In genomic region chr16:95932860-95933259, GRCm38 (mm10) we compare ENCODE assay signal across 27 mouse cellular contexts. TPM values are rescaled to one million over a fixed set of nuclear protein-coding genes. Genes with fewer than 3 reads are reported as not detected.
A peak's percentile ranks its signal among the peaks of the same experiment; 100 is the strongest.
DNase-seq lines count a peak whose midpoint lies in the region; ATAC-seq and TF ChIP-seq lines count a peak whose summit lies in the region.
"Had no signal": no experiment of that assay in that cellular context is flagged by ENCODE, and none has a peak within 500 bp of the region (broad histone marks: within the 10 kb centered on the region; RNA-seq: fewer than 3 reads in every experiment).

No protein-coding gene starts in this region.

- H3K4me3 ChIP-seq in lung, embryonic 15.5 days: no peak overlapping the region
- H3K4me3 ChIP-seq in lung, postnatal 0 days (ENCODE audit: low read depth, low read length): no peak overlapping the region
- no peak overlapping the region for H3K4me3 ChIP-seq in midbrain, embryonic 11.5 days (ENCODE audit: low read depth, low read length)
- no peak overlapping the region for H3K4me3 ChIP-seq in midbrain, postnatal 0 days (ENCODE audit: low read depth, low read length)
- H3K4me3 ChIP-seq in macrophage (ENCODE audit: inconsistent target): no peak overlapping the region
- H3K4me3 ChIP-seq: embryonic facial prominence, embryonic 10.5 days; embryonic facial prominence, embryonic 12.5 days; forebrain, embryonic 13.5 days; forebrain, embryonic 15.5 days had no signal

- no peak for DNase-seq in lung, postnatal 4 days
- DNase-seq in lung, postnatal 0 days (ENCODE audit: low spot score): peak; percentile 88
- no peak for DNase-seq in lung, postnatal 14 days
- peak; percentile 67 for DNase-seq in midbrain, embryonic 11.5 days (ENCODE audit: low spot score, missing footprints)
- DNase-seq in midbrain, postnatal 0 days (ENCODE audit: low spot score): no peak
- DNase-seq in heart, adult 11 months: no peak
- DNase-seq: adrenal gland, adult 8-10 months; adrenal gland, postnatal 14 days; adrenal gland, postnatal 36 days; B cell, adult 2 months; cerebellum, adult 11-12 months; cerebellum, adult 2 months; cerebellum, adult 9-10 months; cerebellum, postnatal 10 days; cerebellum, postnatal 36 days; embryo, embryonic 11 days had no signal

- H3K9me3 ChIP-seq in lung, embryonic 15.5 days: no peaks in the 10 kb centered on the region; the same call in 1 of the 2 replicates
- H3K9me3 ChIP-seq in lung, postnatal 0 days (ENCODE audit: low read length): 0 out of 2 replicates have a peak, but pooled peaks cover 2% of the 10 kb centered on the region
- H3K9me3 ChIP-seq in midbrain, embryonic 11.5 days (ENCODE audit: control insufficient read depth, low read length): no peaks in the 10 kb centered on the region; the same call in 1 of the 2 replicates
- no peaks in the 10 kb centered on the region for H3K9me3 ChIP-seq in midbrain, postnatal 0 days (ENCODE audit: low read length)
- H3K9me3 ChIP-seq: forebrain, embryonic 13.5 days; forebrain, embryonic 15.5 days had no signal

- H3K27ac ChIP-seq in lung, embryonic 15.5 days: peak overlapping the region; percentile 62
- H3K27ac ChIP-seq in lung, postnatal 0 days (ENCODE audit: low read length): peak overlapping the region; percentile 66; the same call in 1 of the 2 replicates
- no peak overlapping the region for H3K27ac ChIP-seq in midbrain, embryonic 11.5 days (ENCODE audit: low read depth, low read length)
- H3K27ac ChIP-seq in midbrain, postnatal 0 days (ENCODE audit: low read depth, low read length): no peak overlapping the region
- H3K27ac ChIP-seq in macrophage: peak overlapping the region; percentile 91
- H3K27ac ChIP-seq: embryonic facial prominence, embryonic 10.5 days; embryonic facial prominence, embryonic 12.5 days; forebrain, embryonic 13.5 days; forebrain, embryonic 15.5 days had no signal

- no peaks in the 10 kb centered on the region for H3K79me2 ChIP-seq in macrophage (ENCODE audit: inconsistent target)

- 42% methylated on average over 6 of the region's 6 CpGs for WGBS in lung, embryonic 15.5 days
- WGBS in lung, postnatal 0 days: 33% methylated on average over 6 of the region's 6 CpGs
- WGBS in midbrain, embryonic 11.5 days: 84% methylated on average over 6 of the region's 6 CpGs
- 80% methylated on average over 6 of the region's 6 CpGs for WGBS in midbrain, postnatal 0 days
- 60% methylated on average over 6 of the region's 6 CpGs for WGBS in macrophage (ENCODE audit: missing documents)

- no peak for TF ChIP-seq CTCF in lung, postnatal 0 days (IDR thresholded peaks at IDR 0.05)
- no peak for TF ChIP-seq CTCF in midbrain, postnatal 0 days (IDR thresholded peaks at IDR 0.05)

- H3K4me1 ChIP-seq in lung, embryonic 15.5 days: peaks cover 26% of the 10 kb centered on the region
- H3K4me1 ChIP-seq in lung, postnatal 0 days (ENCODE audit: insufficient read depth, low read depth, low read length): peaks cover 14% of the 10 kb centered on the region
- no peaks in the 10 kb centered on the region for H3K4me1 ChIP-seq in midbrain, embryonic 11.5 days (ENCODE audit: control insufficient read depth, insufficient read depth, low read length)
- no peaks in the 10 kb centered on the region for H3K4me1 ChIP-seq in midbrain, postnatal 0 days (ENCODE audit: insufficient read depth, low read length)
- H3K4me1 ChIP-seq: embryonic facial prominence, embryonic 12.5 days; forebrain, embryonic 15.5 days had no signal

- TF ChIP-seq EP300 in lung, postnatal 0 days (IDR thresholded peaks at IDR 0.05): peak; percentile 86

- ATAC-seq in lung, embryonic 15.5 days (ENCODE audit: borderline replicate concordance, extremely low read depth, low FRiP score, low TSS enrichment): no peak
- peak; percentile 75 for ATAC-seq in lung, postnatal 0 days
- ATAC-seq in midbrain, embryonic 11.5 days (ENCODE audit: low FRiP score): no peak
- no peak for ATAC-seq in midbrain, postnatal 0 days (ENCODE audit: low FRiP score)
- ATAC-seq: activated CD4-positive, CD25-positive, alpha-beta regulatory T cell, adult 4 months; CD4-positive, CD25-positive, alpha-beta regulatory T cell, adult 4 months; forebrain, embryonic 13.5 days; forebrain, embryonic 15.5 days; Patski had no signal

- H3K9ac ChIP-seq in lung, embryonic 15.5 days: no peak overlapping the region
- H3K9ac ChIP-seq in lung, postnatal 0 days (replicated peaks; ENCODE audit: low read depth): no peak overlapping the region
- H3K9ac ChIP-seq in midbrain, embryonic 11.5 days (ENCODE audit: low read length): no peak overlapping the region
- H3K9ac ChIP-seq in midbrain, postnatal 0 days (replicated peaks; ENCODE audit: low read length, poor library complexity, severe bottlenecking): no peak overlapping the region
- H3K9ac ChIP-seq: embryonic facial prominence, embryonic 12.5 days; forebrain, embryonic 13.5 days; forebrain, embryonic 15.5 days had no signal

- no peaks in the 10 kb centered on the region for H3K36me3 ChIP-seq in lung, embryonic 15.5 days
- no peaks in the 10 kb centered on the region for H3K36me3 ChIP-seq in lung, postnatal 0 days (ENCODE audit: insufficient read depth, low read length)
- H3K36me3 ChIP-seq in midbrain, embryonic 11.5 days (ENCODE audit: control insufficient read depth, insufficient read depth, low read length): no peaks in the 10 kb centered on the region
- H3K36me3 ChIP-seq in midbrain, postnatal 0 days (ENCODE audit: insufficient read depth, low read length): no peaks in the 10 kb centered on the region
- no peaks in the 10 kb centered on the region for H3K36me3 ChIP-seq in macrophage (ENCODE audit: inconsistent target)
- H3K36me3 ChIP-seq: embryonic facial prominence, embryonic 10.5 days; embryonic facial prominence, embryonic 12.5 days; forebrain, embryonic 15.5 days; G1E had no signal

- H3K27me3 ChIP-seq in lung, embryonic 15.5 days: no peaks in the 10 kb centered on the region
- H3K27me3 ChIP-seq in lung, postnatal 0 days (replicated peaks; ENCODE audit: insufficient read depth, low read length): no peaks in the 10 kb centered on the region
- no peaks in the 10 kb centered on the region for H3K27me3 ChIP-seq in midbrain, embryonic 11.5 days (ENCODE audit: control insufficient read depth, insufficient read depth, low read length)
- no peaks in the 10 kb centered on the region for H3K27me3 ChIP-seq in midbrain, postnatal 0 days (ENCODE audit: insufficient read depth, low read length)
- H3K27me3 ChIP-seq: CH12.LX; embryonic facial prominence, embryonic 12.5 days; forebrain, embryonic 13.5 days; forebrain, embryonic 15.5 days; Patski had no signal

- no peak overlapping the region for H3K4me2 ChIP-seq in lung, embryonic 15.5 days
- no peak overlapping the region for H3K4me2 ChIP-seq in lung, postnatal 0 days (replicated peaks; ENCODE audit: low read depth, low read length)
- no peak overlapping the region for H3K4me2 ChIP-seq in midbrain, embryonic 11.5 days
- H3K4me2 ChIP-seq in midbrain, postnatal 0 days (ENCODE audit: low read depth, low read length, poor library complexity, severe bottlenecking): no peak overlapping the region
- H3K4me2 ChIP-seq: embryonic facial prominence, embryonic 12.5 days; forebrain, embryonic 13.5 days; forebrain, embryonic 15.5 days had no signal

RNA-seq across cellular contexts. Expression of gene Psmg1, which starts 57.9 kb away (rescaled TPM):
- polyA plus RNA-seq in lung, embryonic 15.5 days (2015; fragmentation: Nextera tagmentation; extraction: Ambion mirVana): 88.5 and 95.9 TPM in 2 replicates
- 34.0 and 34.3 TPM in 2 replicates for polyA plus RNA-seq in lung, postnatal 0 days (2015; fragmentation: Nextera tagmentation; extraction: Ambion mirVana)
- polyA plus RNA-seq in midbrain, embryonic 11.5 days (2014; fragmentation: Nextera tagmentation; extraction: Ambion mirVana): 94.6 and 107 TPM in 2 replicates
- 25.4 and 27.3 TPM in 2 replicates for total RNA-seq in midbrain, postnatal 0 days (2014; rRNA removed)
- polyA plus RNA-seq in midbrain, postnatal 0 days (2015; fragmentation: Nextera tagmentation; extraction: Ambion mirVana): 50.9 and 53.7 TPM in 2 replicates
- total RNA-seq in macrophage (2018; cell fraction: chromatin; rRNA removed): 10 to 100 TPM in 3 of 26 experiments, 1 to 10 TPM in 23; 1.2 to 11.7 (median 5.6) TPM
- total RNA-seq in macrophage (2018; cell fraction: cytosol; rRNA removed): 10 to 100 TPM in 21 of 26 experiments, 1 to 10 TPM in 5; 9.5 to 15.9 (median 12.3) TPM
- total RNA-seq in macrophage (2018; cell fraction: nucleus; rRNA removed): 10 to 100 TPM in 6 of 26 experiments, 1 to 10 TPM in 20; 2.5 to 14.9 (median 5.3) TPM
- polyA plus RNA-seq in macrophage (2018): 11.0 to 27.9 TPM (median 11.5 TPM) in 3 replicates

Comparison
In these comparisons a context has a peak if more than half of its experiments do, and no peak if none do; other contexts are left out.
1. DNase-seq: peak in lung, postnatal 0 days (single experiment) and midbrain, embryonic 11.5 days (single experiment); none in lung, postnatal 4 days (0 of 2), lung, postnatal 14 days (single experiment), midbrain, postnatal 0 days (single experiment) and heart, adult 11 months (single experiment).
2. H3K27ac ChIP-seq: peak in lung, embryonic 15.5 days (single experiment), lung, postnatal 0 days (single experiment) and macrophage (single experiment); none in midbrain, embryonic 11.5 days (single experiment) and midbrain, postnatal 0 days (single experiment).